Mouse (Mus musculus): Measurements from ENCODE around the gene Syne2. TPM values are rescaled to one million over a fixed set of nuclear protein-coding genes. Genes with fewer than 3 reads are reported as not detected.

Syne2 gene
- polyA plus RNA-seq, 1 experiment from 2014 or later = 86.9 TPM

DNA sequence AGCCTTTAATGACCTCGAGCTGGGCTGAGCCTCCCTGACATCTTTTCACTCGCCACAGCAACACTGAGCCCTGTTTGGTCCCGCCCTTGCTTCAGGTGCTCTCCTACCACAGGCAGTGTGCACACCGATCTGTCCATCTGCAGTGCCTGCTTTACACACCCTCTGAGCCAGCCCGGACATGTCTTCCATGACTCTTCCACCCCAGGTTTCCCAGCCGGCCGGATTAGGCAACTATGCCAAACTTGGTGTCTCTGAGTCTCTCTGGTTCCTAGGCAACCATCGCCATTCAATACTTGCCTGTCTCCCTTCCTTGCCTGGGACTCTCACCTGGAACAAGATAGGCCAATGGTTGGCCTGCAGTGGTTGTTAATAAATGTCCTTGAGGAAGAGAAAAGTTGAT lies 224.4 kb downstream of the Syne2 start:
- in situ Hi-C loops (cut with MboI; ENCODE audit: low pct_unique_long_range_greater_than_20kb) = no loop called here
- TF ChIP-seq CTCF (IDR thresholded peaks at IDR 0.05) = no peak
- no peaks in the 10 kb centered on the region for H3K27me3 ChIP-seq
- CTCF ChIA-PET = no interaction called here
- no peak for ATAC-seq
- DNase-seq (ENCODE audit: low read depth, low spot score) = no peak
- POLR2A ChIA-PET = interaction anchor here (1.6 kb wide), 1 partner anchor 20 kb away, joined by 5 read pairs; no protein-coding TSS in a partner anchor

- H3K27me3 ChIP-seq = no peaks in the 10 kb centered on the region
- DNase-seq (ENCODE audit: low read depth, low spot score) (no peak), ATAC-seq (no peak)
- ChIA-PET CTCF (interaction anchor here (0.9 to 1.4 kb wide), 2 partner anchors 13 to 22 kb away, joined by 3 to 4 read pairs; no protein-coding TSS in a partner anchor), POLR2A (interaction anchor here (0.8 kb wide), 1 partner anchor 69 kb away, joined by 3 read pairs; no protein-coding TSS in a partner anchor)
- TF ChIP-seq CTCF (IDR thresholded peaks at IDR 0.05) = no peak
- in situ Hi-C loops (cut with MboI; ENCODE audit: low pct_unique_long_range_greater_than_20kb) = no loop called here
Observed at GRCm38 (mm10) chr12:76046561-76046960, 228.6 kb downstream of the Syne2 start.

GRCm38 (mm10) chr12:76047921-76048320 lies 230.0 kb downstream of the Syne2 start:
- POLR2A ChIA-PET = no interaction called here
- TF ChIP-seq CTCF (IDR thresholded peaks at IDR 0.05) = no peak
- CTCF ChIA-PET = no interaction called here
- no peak for DNase-seq (ENCODE audit: low read depth, low spot score)
- in situ Hi-C loops (cut with MboI; ENCODE audit: low pct_unique_long_range_greater_than_20kb) = no loop called here
- H3K27me3 ChIP-seq = no peaks in the 10 kb centered on the region
- no peak for ATAC-seq

GRCm38 (mm10) chr12:76048672-76049071 lies 230.7 kb downstream of the Syne2 start:
- H3K27me3 ChIP-seq = no peaks in the 10 kb centered on the region
- no peak for ATAC-seq
- CTCF ChIA-PET = no interaction called here
- no peak for TF ChIP-seq CTCF (IDR thresholded peaks at IDR 0.05)
- POLR2A ChIA-PET = no interaction called here
- in situ Hi-C loops (cut with MboI; ENCODE audit: low pct_unique_long_range_greater_than_20kb) = no loop called here
- DNase-seq (ENCODE audit: low read depth, low spot score) = no peak

DNA sequence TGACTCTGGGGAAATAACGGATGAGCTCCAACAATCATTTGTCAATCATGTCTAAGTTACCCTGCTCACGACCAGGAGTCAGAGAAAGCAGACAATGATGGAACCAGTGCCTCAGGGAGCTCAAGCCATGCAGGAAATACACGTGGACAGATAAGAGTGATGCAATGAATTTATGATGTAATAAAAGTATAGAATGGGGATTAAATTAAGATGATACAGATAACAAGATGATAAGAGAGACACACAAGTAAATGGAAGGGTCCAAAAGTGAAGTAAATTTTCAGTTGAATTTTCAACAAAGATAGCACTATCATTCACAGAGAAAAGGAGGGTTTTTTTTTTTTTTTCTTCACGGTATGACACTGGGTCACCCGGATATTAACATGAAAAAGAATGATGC lies 231.4 kb downstream of the Syne2 start:
- POLR2A ChIA-PET = no interaction called here
- H3K27me3 ChIP-seq = no peaks in the 10 kb centered on the region
- in situ Hi-C loops (cut with MboI; ENCODE audit: low pct_unique_long_range_greater_than_20kb) = no loop called here
- DNase-seq (ENCODE audit: low read depth, low spot score) = no peak
- CTCF ChIA-PET = no interaction called here
- no peak for TF ChIP-seq CTCF (IDR thresholded peaks at IDR 0.05)
- no peak for ATAC-seq

- in situ Hi-C loops (cut with MboI; ENCODE audit: low pct_unique_long_range_greater_than_20kb) = no loop called here
- DNase-seq (ENCODE audit: low read depth, low spot score) (no peak), ATAC-seq (no peak)
- TF ChIP-seq CTCF (IDR thresholded peaks at IDR 0.05) = no peak
- H3K27me3 ChIP-seq = no peaks in the 10 kb centered on the region
- POLR2A ChIA-PET = no interaction called here
- CTCF ChIA-PET = no interaction called here
Observed at GRCm38 (mm10) chr12:76051879-76052278, 233.9 kb downstream of the Syne2 start.

- DNase-seq (ENCODE audit: low read depth, low spot score) (no peak), ATAC-seq (no peak)
- no peak for TF ChIP-seq CTCF (IDR thresholded peaks at IDR 0.05)
- ChIA-PET POLR2A (no interaction called here), CTCF (no interaction called here)
- H3K27me3 ChIP-seq = no peaks in the 10 kb centered on the region
- in situ Hi-C loops (cut with MboI; ENCODE audit: low pct_unique_long_range_greater_than_20kb) = no loop called here
Observed at GRCm38 (mm10) chr12:76054653-76055052, 236.7 kb downstream of the Syne2 start.

GRCm38 (mm10) chr12:76063001-76063400 lies 245.1 kb downstream of the Syne2 start:
- no peak for DNase-seq (ENCODE audit: low read depth, low spot score)
- no peak for TF ChIP-seq CTCF (IDR thresholded peaks at IDR 0.05)
- no peak for ATAC-seq
- ChIA-PET POLR2A (no interaction called here), CTCF (no interaction called here)
- in situ Hi-C loops (cut with MboI; ENCODE audit: low pct_unique_long_range_greater_than_20kb) = no loop called here
- no peaks in the 10 kb centered on the region for H3K27me3 ChIP-seq

DNA sequence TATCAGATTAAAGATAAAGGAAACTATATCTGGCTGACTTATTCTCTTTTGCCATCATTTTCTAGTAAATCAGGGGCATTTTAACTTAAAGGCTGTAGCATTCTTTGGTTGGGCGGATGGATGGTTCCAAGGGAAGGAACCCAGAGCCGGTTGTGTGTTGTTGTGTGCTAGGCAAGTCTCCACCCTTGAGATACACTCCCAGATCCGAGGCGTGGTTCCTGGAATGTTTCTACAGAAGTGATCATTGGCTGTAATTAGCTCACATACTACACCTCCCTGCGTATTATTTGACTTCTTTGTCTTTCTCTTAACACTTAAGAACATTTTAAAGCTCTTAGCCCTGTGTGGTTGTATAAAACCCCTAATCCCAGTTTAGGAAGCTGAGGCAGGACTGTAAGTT lies 252.5 kb downstream of the Syne2 start:
- CTCF ChIA-PET = interaction anchor here (1.0 kb wide), 1 partner anchor 9 kb away, joined by 3 read pairs; no protein-coding TSS in a partner anchor
- in situ Hi-C loops (cut with MboI; ENCODE audit: low pct_unique_long_range_greater_than_20kb) = no loop called here
- DNase-seq (ENCODE audit: low read depth, low spot score) = no peak

DNA sequence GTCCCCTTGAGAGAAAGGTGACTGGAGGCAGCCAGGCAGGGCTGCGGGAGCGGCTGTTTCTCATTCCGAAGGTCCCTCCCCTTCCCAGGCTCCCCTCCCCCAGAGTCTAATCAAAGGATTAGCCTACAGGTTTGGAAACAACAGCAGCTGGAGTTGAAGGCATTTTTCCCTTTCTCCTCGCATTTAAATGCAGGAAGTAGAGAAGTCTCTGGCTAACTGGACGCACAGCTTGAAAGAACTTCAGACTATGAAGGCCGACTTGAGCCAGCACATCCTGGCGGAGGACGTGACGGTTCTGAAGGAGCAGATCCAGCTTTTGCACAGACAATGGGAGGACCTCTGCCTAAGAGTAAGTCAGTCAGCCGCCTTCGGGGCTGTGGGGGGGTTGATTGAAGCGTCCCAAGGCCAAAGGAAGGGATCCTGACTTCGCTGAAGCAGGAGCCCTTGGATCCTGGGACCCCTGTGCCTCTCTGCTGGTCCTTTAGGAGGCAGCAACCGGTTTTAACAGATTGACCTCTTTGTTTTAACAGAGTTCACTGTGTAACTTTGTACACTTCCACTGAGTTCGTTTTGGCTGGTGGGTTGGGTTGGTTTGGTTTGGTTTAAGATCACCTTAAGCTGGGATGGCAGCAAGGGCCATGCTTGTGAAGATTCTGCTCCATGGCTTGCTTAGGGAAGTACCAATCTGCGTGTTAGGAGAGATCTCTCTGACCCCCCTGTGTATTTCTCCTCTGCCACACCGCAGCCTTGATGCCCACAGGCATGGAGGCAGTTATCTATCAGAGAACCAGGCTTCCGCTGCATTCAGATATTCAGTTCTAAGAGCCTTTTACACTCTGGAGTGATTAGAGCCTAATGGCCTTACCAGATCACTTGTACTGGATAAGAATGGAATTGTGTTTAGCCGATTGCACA lies 254.3 kb downstream of the Syne2 start:
- DNase-seq (ENCODE audit: low read depth, low spot score) (no peak), ATAC-seq (no peak)
- CTCF ChIA-PET = no interaction called here

More for the DNA sequence above, 252.5 kb downstream of the Syne2 start:
- POLR2A ChIA-PET = no interaction called here
- TF ChIP-seq CTCF (IDR thresholded peaks at IDR 0.05) = no peak
- no peaks in the 10 kb centered on the region for H3K27me3 ChIP-seq
- ATAC-seq = no peak

GRCm38 (mm10) chr12:76073066-76073826 lies 255.3 kb downstream of the Syne2 start:
- no peak for DNase-seq (ENCODE audit: low read depth, low spot score)
- in situ Hi-C loops (cut with MboI; ENCODE audit: low pct_unique_long_range_greater_than_20kb) = no loop called here

More for the DNA sequence above, 254.3 kb downstream of the Syne2 start:
- POLR2A ChIA-PET = no interaction called here
- H3K27me3 ChIP-seq = no peaks in the 10 kb centered on the region
- in situ Hi-C loops (cut with MboI; ENCODE audit: low pct_unique_long_range_greater_than_20kb) = no loop called here
- TF ChIP-seq CTCF (IDR thresholded peaks at IDR 0.05) = no peak

More at GRCm38 (mm10) chr12:76073066-76073826, 255.3 kb downstream of the Syne2 start:
- no peak for TF ChIP-seq CTCF (IDR thresholded peaks at IDR 0.05)
- CTCF ChIA-PET = no interaction called here
- no peak for ATAC-seq
- POLR2A ChIA-PET = no interaction called here
- no peaks in the 10 kb centered on the region for H3K27me3 ChIP-seq

Measured in Patski (cell line).